Mouse (Mus musculus) A20 (cell line): Measurements from ENCODE around the gene Osbpl2.

Source experiments
- DNase-seq: peaks from one replicate; pipeline ENCODE4 v3.0.0-alpha.2; 2011; ENCODE audit warnings: low read depth, low spot score

The Osbpl2 gene

GRCm38 (mm10) chr2:180201303-180201702 lies 82.2 kb downstream of the Osbpl2 start:
- no peak for DNase-seq

GRCm38 (mm10) chr2:180202263-180202662 lies 83.2 kb downstream of the Osbpl2 start:
- no peak for DNase-seq

- no peak for DNase-seq
These were observed 83.7 kb downstream of the Osbpl2 start for GRCm38 (mm10) chr2:180202805-180203204.

GRCm38 (mm10) chr2:180204501-180204900 lies 85.4 kb downstream of the Osbpl2 start:
- DNase-seq, result no peak

GRCm38 (mm10) chr2:180205083-180205955 lies 86.2 kb downstream of the Osbpl2 start:
- DNase-seq, result no peak

- no peak for DNase-seq
These were observed 86.8 kb downstream of the Osbpl2 start for GRCm38 (mm10) chr2:180205956-180206280.

GRCm38 (mm10) chr2:180207840-180208239 lies 88.7 kb downstream of the Osbpl2 start:
- DNase-seq, result peak; percentile 45

GRCm38 (mm10) chr2:180208976-180209375 lies 89.9 kb downstream of the Osbpl2 start:
- peak; percentile 25 for DNase-seq

- peak; percentile 19 for DNase-seq
These were observed 93.1 kb downstream of the Osbpl2 start for GRCm38 (mm10) chr2:180212255-180212654.
